Mouse (Mus musculus) adrenal gland, postnatal 10 days (tissue): ENCODE data around the gene Mettl21a. TPM values are rescaled to one million over a fixed set of nuclear protein-coding genes. Genes with fewer than 3 reads are reported as not detected.
A peak's percentile ranks its signal among the peaks of the same experiment; 100 is the strongest.

Experiments
- DNase-seq: peaks from one replicate; pipeline ENCODE4 v3.0.0; 2021; ENCODE audit warnings: mixed read lengths
- total RNA-seq, 2 experiments: library from RNA; stranded (reverse); gene quantifications; 2 replicates each; pipeline ENCODE4 v1.2.3; 2021

Mettl21a gene
- total RNA-seq, 2 experiments from 2014 or later = 14.2 to 15.3 TPM

DNA sequence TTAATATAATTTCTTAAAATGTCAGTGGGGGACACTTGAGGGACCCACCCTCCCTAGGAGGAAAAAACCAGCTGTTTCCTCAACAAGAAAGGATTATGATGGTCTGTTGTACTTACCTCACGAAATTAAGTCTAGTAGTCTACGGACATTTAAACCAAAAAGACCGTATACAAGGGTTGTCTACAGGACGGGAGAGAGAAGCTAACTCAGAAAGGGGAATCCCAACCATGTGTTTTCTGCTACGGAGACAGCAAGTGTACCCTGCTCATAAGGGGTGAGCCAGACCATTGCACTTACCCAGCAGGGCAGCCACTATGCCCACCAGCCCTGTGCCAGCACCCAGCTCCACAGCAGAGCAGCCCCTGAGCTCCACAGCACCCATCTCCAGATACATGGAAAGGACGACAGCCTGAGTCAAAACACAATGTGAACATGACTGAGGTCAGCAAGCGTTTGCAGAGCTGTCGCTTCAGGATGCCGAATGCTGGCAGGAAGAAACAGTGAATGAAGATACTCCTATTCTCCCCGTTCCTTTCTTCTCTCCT, 2.2 kb downstream of the Mettl21a start:
- DNase-seq = no peak

DNA sequence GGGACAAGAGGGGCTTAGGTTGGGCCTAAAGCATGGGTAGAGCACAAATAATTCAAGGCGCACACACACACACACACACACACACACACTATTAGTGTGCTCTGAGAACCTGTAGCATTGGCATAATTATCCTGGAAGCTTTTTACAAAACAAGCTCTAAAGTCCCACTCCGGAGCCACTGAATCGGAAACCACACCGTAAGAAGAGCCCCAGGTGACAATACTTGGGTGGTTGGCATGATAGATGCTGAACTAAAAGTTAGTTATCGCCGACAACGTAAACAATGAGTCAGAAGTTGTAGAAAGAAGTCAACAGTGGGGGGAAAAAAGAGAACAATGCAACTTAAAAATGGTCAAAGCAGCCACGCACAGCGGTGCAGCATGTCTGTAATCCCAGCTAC, 2.7 kb downstream of the Mettl21a start:
- DNase-seq = no peak

DNA sequence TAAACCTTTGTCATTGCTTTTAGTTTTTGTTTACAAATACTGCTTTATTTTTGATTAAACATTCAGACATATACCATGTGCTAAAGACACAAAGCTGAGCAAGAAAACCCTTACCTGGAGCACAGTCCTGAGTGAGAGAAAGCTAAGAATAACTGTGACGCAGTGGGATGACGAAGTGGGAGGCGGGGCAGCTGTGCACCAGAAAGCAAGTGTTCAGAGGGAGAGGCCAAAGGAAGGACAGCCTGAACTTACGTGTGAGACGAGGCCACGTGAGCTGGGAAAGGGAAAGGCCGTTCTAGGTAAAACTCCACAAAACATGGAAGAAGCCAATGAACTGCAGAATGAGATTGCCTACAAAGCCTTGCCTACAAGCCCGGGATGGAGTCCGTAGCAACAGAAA, 7.1 kb downstream of the Mettl21a start:
- DNase-seq = no peak

DNA sequence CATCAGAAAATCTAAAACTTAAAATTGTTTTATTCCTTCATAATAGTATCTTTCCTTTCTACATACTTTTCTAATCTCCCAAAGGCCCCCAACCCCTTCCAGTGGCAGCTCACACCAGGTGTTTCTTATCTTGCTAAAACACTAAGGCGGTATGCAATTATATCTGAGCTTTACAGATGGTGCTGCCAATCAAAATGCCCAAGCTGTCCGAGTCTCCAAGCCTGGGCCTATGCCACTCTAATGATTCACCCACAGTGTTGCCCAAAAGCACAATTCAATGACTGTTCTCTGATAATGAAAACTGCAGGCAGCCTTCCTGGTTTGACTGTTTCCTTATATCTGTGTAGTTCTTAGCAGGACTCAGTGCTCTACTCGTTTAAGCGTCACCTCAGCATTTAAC, 7.9 kb downstream of the Mettl21a start:
- no peak for DNase-seq

GRCm38 (mm10) chr1:64603381-64603780, 13.7 kb downstream of the Mettl21a start:
- no peak for DNase-seq

- DNase-seq = no peak
These were observed 15.7 kb downstream of the Mettl21a start for GRCm38 (mm10) chr1:64601242-64601842.

DNA sequence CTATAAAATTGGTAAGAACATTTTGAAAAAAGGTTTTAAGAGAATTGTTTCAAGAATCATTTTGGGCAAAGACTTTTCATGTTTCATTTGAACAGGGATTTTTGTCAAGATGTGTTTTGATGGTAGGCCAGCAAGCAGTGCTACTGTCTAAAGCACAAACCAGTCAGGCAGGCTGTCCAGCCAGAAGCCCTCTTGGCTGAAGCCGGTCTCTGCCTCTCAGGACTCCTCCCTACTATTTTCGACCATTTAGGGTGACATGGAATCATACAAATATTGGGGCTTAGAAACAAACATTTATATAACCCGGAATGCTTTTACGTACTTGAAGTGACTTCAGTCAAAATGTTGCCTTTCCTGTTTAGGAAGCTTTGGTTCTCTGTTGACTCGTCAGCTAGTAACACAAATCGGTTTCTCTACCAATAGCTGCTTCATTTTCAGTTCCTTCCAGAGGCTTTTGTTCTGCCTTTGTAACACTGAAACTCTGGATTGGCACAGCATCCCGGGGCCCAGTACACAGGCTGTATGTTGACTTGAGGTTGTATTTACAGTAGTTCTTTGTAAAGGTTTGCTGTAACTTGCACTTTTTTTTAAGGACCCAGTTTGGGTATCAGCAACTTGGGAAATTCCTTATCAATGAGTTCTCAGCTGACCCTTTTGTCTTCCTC, 16.5 kb downstream of the Mettl21a start:
- DNase-seq = no peak

DNA sequence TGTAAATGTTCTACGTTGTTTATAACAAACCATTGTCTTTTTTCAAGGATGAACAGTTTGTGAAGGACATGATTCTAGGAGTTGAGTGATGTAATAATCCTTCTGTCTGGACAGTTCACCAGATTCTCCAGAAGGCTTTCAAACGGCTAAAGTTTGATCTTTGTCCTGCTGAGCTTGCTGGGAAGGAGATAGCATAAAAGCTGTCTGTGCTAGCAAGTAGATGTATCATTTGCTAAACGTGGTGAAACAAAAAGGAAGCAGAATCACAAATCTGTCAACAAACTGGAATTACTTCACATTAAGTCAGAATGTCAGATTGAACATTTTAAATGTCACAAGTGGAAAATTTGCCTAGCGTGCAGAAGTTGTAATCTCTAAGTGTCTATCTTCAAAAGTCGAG, 18.1 kb downstream of the Mettl21a start:
- no peak for DNase-seq

DNA sequence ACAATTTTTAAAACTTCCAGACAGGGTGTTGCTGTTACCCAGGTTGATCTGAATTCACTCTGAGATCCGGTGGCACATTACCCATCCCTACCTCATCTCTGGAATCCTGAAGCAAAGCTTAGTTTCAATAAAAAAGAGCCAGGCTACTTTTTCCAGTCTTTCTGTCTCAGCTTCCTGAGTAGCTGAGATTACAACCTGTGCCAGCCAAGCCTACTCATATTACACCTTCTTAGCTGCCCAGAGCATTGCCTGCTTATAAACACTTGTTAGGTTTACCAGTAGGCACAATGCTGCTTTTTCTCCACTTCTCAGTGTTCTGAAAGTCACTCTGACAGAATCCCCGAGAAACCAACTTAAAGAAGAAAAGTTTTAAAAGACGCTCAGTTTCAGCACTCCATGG, 38.2 kb downstream of the Mettl21a start:
- DNase-seq = no peak

GRCm38 (mm10) chr1:64577911-64578310, 39.1 kb downstream of the Mettl21a start:
- peak; percentile 13 for DNase-seq

DNA sequence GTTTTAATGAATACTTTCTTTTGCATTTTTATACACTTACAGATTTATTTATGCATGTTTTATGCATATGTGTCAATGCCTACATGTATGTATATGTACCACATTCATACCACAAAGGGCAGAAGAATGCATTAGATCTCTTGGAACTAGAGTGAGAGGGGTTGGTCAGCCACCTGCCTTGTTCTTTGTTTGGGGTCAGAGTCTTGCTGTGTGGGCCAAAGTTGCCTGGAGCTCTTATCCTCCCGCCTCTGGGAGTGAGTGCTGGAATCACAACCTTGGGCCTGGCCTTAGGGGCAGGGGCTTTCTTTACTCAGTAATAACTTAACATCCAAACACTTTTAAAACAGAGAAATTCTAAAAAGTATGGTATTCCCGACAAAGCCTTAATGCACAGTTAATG, 40.3 kb downstream of the Mettl21a start:
- DNase-seq = no peak

DNA sequence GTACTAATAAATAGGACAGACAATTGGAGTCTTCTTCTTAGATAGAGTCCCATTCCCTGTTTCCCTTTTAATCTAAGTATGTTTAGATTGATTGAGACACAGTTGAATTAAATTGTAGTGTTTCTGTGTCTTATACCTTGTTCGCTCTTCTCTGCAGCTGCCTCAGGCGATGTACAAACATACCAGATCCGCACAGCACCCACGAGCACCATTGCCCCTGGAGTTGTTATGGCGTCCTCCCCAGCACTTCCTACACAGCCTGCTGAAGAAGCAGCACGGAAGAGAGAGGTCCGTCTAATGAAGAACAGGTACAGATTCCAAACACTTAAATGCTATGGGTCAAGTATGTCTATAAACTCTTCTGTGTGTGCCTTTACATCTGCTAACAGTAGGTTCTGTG, 41.0 kb downstream of the Mettl21a start:
- DNase-seq = no peak

GRCm38 (mm10) chr1:64568206-64568605, 48.8 kb downstream of the Mettl21a start:
- no peak for DNase-seq

DNA sequence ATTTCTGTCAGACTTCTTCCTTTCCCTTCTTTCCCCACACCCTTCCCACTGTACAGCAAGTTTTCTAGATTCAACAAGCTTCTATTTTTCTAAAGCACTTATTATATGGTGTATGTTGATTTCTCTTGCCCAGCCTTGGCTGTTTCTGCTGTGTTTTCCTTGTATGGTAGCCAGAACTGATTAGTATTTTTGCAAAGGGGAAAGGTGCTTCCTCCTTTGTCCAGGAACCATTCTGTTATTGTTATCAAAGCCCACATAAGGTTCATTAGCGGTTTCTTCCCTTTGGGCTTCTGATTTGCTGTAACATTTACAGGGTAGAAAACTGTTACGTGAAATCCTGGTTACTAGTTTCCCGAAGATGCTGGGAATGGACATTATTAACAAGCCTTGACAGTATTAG, 56.9 kb downstream of the Mettl21a start:
- no peak for DNase-seq

Other genes with a start within 250 kb of the Mettl21a start
- gene Creb1, start 84.6 kb downstream of the Mettl21a start, total RNA-seq = 10 to 100 TPM; 35.2 to 43.6 TPM
- 10 to 100 TPM; 18.1 to 22.4 TPM for gene Ccnyl1, start 73.2 kb upstream of the Mettl21a start, total RNA-seq
- gene Fzd5, start 120.5 kb upstream of the Mettl21a start, total RNA-seq = 10 to 100 TPM; 12.1 to 13.7 TPM